Mouse (Mus musculus) MEL (cell line): Measurements from ENCODE around the gene Olfr205. TPM values are rescaled to one million over a fixed set of nuclear protein-coding genes. Genes with fewer than 3 reads are reported as not detected.

Experiments
- DNase-seq: peaks from one replicate; pipeline ENCODE4 v3.0.0; 2011; ENCODE audit warnings: low read depth, low spot score
- H3K27ac ChIP-seq: 2 replicates; pipeline ENCODE4 v1.5.1; 2012; ENCODE audit warnings: low read depth, mild to moderate bottlenecking, control low read depth, low read length, moderate library complexity; ENCODE audit not compliant: control insufficient read depth
- H3K27me3 ChIP-seq, 2 experiments: fragments of 150-350 bp in 1 of 2; sonication (generic) in 1 of 2; 2 replicates each; pipeline ENCODE4 v1.6.1; 2012; ENCODE audit warnings: low read length in 2 of 2, mild to moderate bottlenecking in 2 of 2, improper control_type of control experiment in 1 of 2, moderate library complexity in 1 of 2; ENCODE audit not compliant: insufficient read depth in 2 of 2, control insufficient read depth in 1 of 2
- H3K36me3 ChIP-seq, 2 experiments: 2 replicates each; pipeline ENCODE4 v1.6.1; 2012 to 2014; ENCODE audit warnings: low read length in 2 of 2, improper control_type of control experiment in 1 of 2, inconsistent platforms in 1 of 2, mild to moderate bottlenecking in 1 of 2; ENCODE audit not compliant: insufficient read depth in 2 of 2, control insufficient read depth in 1 of 2
- H3K4me1 ChIP-seq, 2 experiments: fragments of 150-350 bp in 1 of 2; sonication (generic) in 1 of 2; 2 replicates each; pipeline ENCODE4 v1.6.1; 2012; ENCODE audit warnings: low read length in 2 of 2, improper control_type of control experiment in 1 of 2, mild to moderate bottlenecking in 1 of 2; ENCODE audit not compliant: insufficient read depth in 2 of 2, control insufficient read depth in 1 of 2
- H3K4me3 ChIP-seq, 2 experiments: fragments of 150-350 bp in 1 of 2; sonication (generic) in 1 of 2; 2 replicates each; pipeline ENCODE4 v1.5.1; 2012; ENCODE audit warnings: low read depth in 2 of 2, low read length in 2 of 2, mild to moderate bottlenecking in 2 of 2, moderate library complexity in 2 of 2, control low read depth in 1 of 2, improper control_type of control experiment in 1 of 2; ENCODE audit not compliant: control insufficient read depth in 1 of 2, insufficient read depth in 1 of 2
- H3K79me2 ChIP-seq: 2 replicates; pipeline ENCODE4 v1.6.1; 2012; ENCODE audit warnings: mild to moderate bottlenecking, low read length, moderate library complexity; ENCODE audit not compliant: control insufficient read depth, poor library complexity, insufficient read depth
- H3K9ac ChIP-seq: 2 replicates; pipeline ENCODE4 v1.6.1; 2012; ENCODE audit warnings: low read depth, mild to moderate bottlenecking, control low read depth, low read length, moderate library complexity; ENCODE audit not compliant: control insufficient read depth, poor library complexity, severe bottlenecking
- H3K9me3 ChIP-seq: fragments of 150-350 bp; sonication (generic); replicated peaks from 2 replicates; pipeline ENCODE4 v1.6.1; 2012; ENCODE audit warnings: mild to moderate bottlenecking, low read length, improper control_type of control experiment, moderate library complexity; ENCODE audit not compliant: insufficient read depth
- CHD1 ChIP-seq: IDR thresholded peaks from 2 replicates; pipeline ENCODE4 v1.6.1; 2012; ENCODE audit warnings: low read depth, mild to moderate bottlenecking, inconsistent platforms, low read length, improper control_type of control experiment
- CTCF ChIP-seq, 3 experiments: IDR thresholded peaks in 2 of 3; conservative IDR thresholded peaks in 1 of 3; 2 replicates each; pipeline ENCODE4 v1.5.1; 2011 to 2012; ENCODE audit warnings: low read length in 3 of 3, low read depth in 2 of 3, mild to moderate bottlenecking in 2 of 3, improper control_type of control experiment in 1 of 3, inconsistent platforms in 1 of 3, mixed read lengths in 1 of 3, moderate library complexity in 1 of 3; ENCODE audit not compliant: control insufficient read depth in 1 of 3, insufficient read depth in 1 of 3, poor library complexity in 1 of 3, severe bottlenecking in 1 of 3
- ELF1 ChIP-seq: IDR thresholded peaks from 2 replicates; pipeline ENCODE4 v1.6.1; 2014; ENCODE audit warnings: low read depth, mild to moderate bottlenecking, inconsistent platforms, low read length, improper control_type of control experiment, moderate library complexity
- EP300 ChIP-seq, 2 experiments: IDR thresholded peaks; 2 replicates each; pipeline ENCODE4 v1.6.1; 2011; ENCODE audit warnings: improper control_type of control experiment in 2 of 2, low read length in 2 of 2, low read depth in 1 of 2, mild to moderate bottlenecking in 1 of 2
- ETS1 ChIP-seq: IDR thresholded peaks from 2 replicates; pipeline ENCODE4 v1.6.1; 2012; ENCODE audit warnings: low read depth, mild to moderate bottlenecking, inconsistent platforms, low read length, improper control_type of control experiment, moderate library complexity
- GATA1 ChIP-seq: IDR thresholded peaks from 2 replicates; pipeline ENCODE4 v1.6.1; 2011; ENCODE audit warnings: low read depth, low read length, improper control_type of control experiment
- HCFC1 ChIP-seq: IDR thresholded peaks from 2 replicates; pipeline ENCODE4 v1.6.1; 2012; ENCODE audit warnings: low read depth, mild to moderate bottlenecking, inconsistent platforms, low read length, improper control_type of control experiment, moderate library complexity
- JUND ChIP-seq: IDR thresholded peaks from 2 replicates; pipeline ENCODE4 v1.6.1; 2011; ENCODE audit warnings: low read depth, mild to moderate bottlenecking, improper control_type of control experiment, low read length
- MAFK ChIP-seq: IDR thresholded peaks from 2 replicates; pipeline ENCODE4 v1.6.1; 2011; ENCODE audit warnings: low read depth, mild to moderate bottlenecking, low read length, improper control_type of control experiment, borderline replicate concordance
- MAX ChIP-seq: IDR thresholded peaks from 2 replicates; pipeline ENCODE4 v1.6.1; 2011; ENCODE audit warnings: low read length, improper control_type of control experiment
- MAZ ChIP-seq: IDR thresholded peaks from 2 replicates; pipeline ENCODE4 v1.6.1; 2012; ENCODE audit warnings: low read depth, mild to moderate bottlenecking, inconsistent platforms, low read length, improper control_type of control experiment
- MEF2A ChIP-seq: IDR thresholded peaks from 2 replicates; pipeline ENCODE4 v1.6.1; 2014; ENCODE audit warnings: low read depth, mild to moderate bottlenecking, inconsistent platforms, low read length, improper control_type of control experiment; ENCODE audit not compliant: poor library complexity, insufficient replicate concordance, severe bottlenecking; ENCODE audit errors: extremely low read depth
- MXI1 ChIP-seq: IDR thresholded peaks from 2 replicates; pipeline ENCODE4 v1.6.1; 2011; ENCODE audit warnings: mild to moderate bottlenecking, low read depth, low read length, improper control_type of control experiment
- MYB ChIP-seq: IDR thresholded peaks from 2 replicates; pipeline ENCODE4 v1.6.1; 2011; ENCODE audit warnings: mild to moderate bottlenecking, low read depth, low read length, improper control_type of control experiment
- MYC ChIP-seq: IDR thresholded peaks from 2 replicates; pipeline ENCODE4 v1.6.1; 2011; ENCODE audit warnings: low read depth, mild to moderate bottlenecking, low read length, improper control_type of control experiment, moderate library complexity
- NELFE ChIP-seq: IDR thresholded peaks from 2 replicates; pipeline ENCODE4 v1.6.1; 2011; ENCODE audit warnings: low read depth, low read length, improper control_type of control experiment
- NRF1 ChIP-seq: IDR thresholded peaks from 2 replicates; pipeline ENCODE4 v1.6.1; 2014; ENCODE audit warnings: low read depth, mild to moderate bottlenecking, inconsistent platforms, low read length, improper control_type of control experiment, moderate library complexity; ENCODE audit not compliant: poor library complexity, insufficient read depth, severe bottlenecking
- POLR2A ChIP-seq, 2 experiments: IDR thresholded peaks; 2 replicates each; pipeline ENCODE4 v1.6.1; 2011 to 2012; ENCODE audit warnings: low read length in 2 of 2, mild to moderate bottlenecking in 2 of 2, control low read depth in 1 of 2, improper control_type of control experiment in 1 of 2, low read depth in 1 of 2, moderate library complexity in 1 of 2; ENCODE audit not compliant: control insufficient read depth in 1 of 2, insufficient read depth in 1 of 2, poor library complexity in 1 of 2
- RAD21 ChIP-seq: IDR thresholded peaks from 2 replicates; pipeline ENCODE4 v1.6.1; 2011; ENCODE audit warnings: mild to moderate bottlenecking, low read depth, low read length, improper control_type of control experiment
- RCOR1 ChIP-seq: IDR thresholded peaks from 2 replicates; pipeline ENCODE4 v1.6.1; 2012; ENCODE audit warnings: low read depth, mild to moderate bottlenecking, inconsistent platforms, low read length, improper control_type of control experiment
- SIN3A ChIP-seq: IDR thresholded peaks from 2 replicates; pipeline ENCODE4 v1.6.1; 2012; ENCODE audit warnings: low read length, improper control_type of control experiment, inconsistent platforms
- SMC3 ChIP-seq: IDR thresholded peaks from 2 replicates; pipeline ENCODE4 v1.6.1; 2011; ENCODE audit warnings: low read depth, low read length, improper control_type of control experiment
- TAL1 ChIP-seq: IDR thresholded peaks from 2 replicates; pipeline ENCODE4 v1.6.1; 2012; ENCODE audit warnings: mild to moderate bottlenecking, inconsistent platforms, low read length, moderate library complexity, mixed read lengths
- TBP ChIP-seq: IDR thresholded peaks from 2 replicates; pipeline ENCODE4 v1.8.0; 2011; ENCODE audit warnings: low read depth, low read length, improper control_type of control experiment
- TCF12 ChIP-seq: IDR thresholded peaks from 2 replicates; pipeline ENCODE4 v1.6.1; 2014; ENCODE audit warnings: low read depth, mild to moderate bottlenecking, inconsistent platforms, low read length, improper control_type of control experiment, moderate library complexity
- UBTF ChIP-seq: IDR thresholded peaks from 2 replicates; pipeline ENCODE4 v1.6.1; 2012; ENCODE audit warnings: low read depth, mild to moderate bottlenecking, inconsistent platforms, low read length, improper control_type of control experiment, moderate library complexity, borderline replicate concordance; ENCODE audit not compliant: insufficient read depth
- USF1 ChIP-seq: IDR thresholded peaks from 2 replicates; pipeline ENCODE4 v1.6.1; 2014; ENCODE audit warnings: low read depth, mild to moderate bottlenecking, inconsistent platforms, low read length, improper control_type of control experiment, moderate library complexity
- USF2 ChIP-seq, 2 experiments: IDR thresholded peaks; 2 replicates each; pipeline ENCODE4 v1.6.1; 2011 to 2012; ENCODE audit warnings: improper control_type of control experiment in 2 of 2, low read length in 2 of 2, borderline replicate concordance in 1 of 2, inconsistent platforms in 1 of 2, low read depth in 1 of 2, mild to moderate bottlenecking in 1 of 2; ENCODE audit not compliant: insufficient read depth in 1 of 2
- polyA plus RNA-seq, 2 experiments: library from polyadenylated mRNA; stranded (reverse) in 1 of 2; unstranded in 1 of 2; fragments of >175 nt in 1 of 2; fragments of >200 nt in 1 of 2; gene quantifications; 2 replicates each; pipeline versions ENCODE4 v1.2.1 to v1.2.4; 2012; ENCODE audit warnings: low replicate concordance in 2 of 2, low read depth in 1 of 2; ENCODE audit not compliant: insufficient read length in 2 of 2, insufficient read depth in 1 of 2, missing spikeins in 1 of 2
- total RNA-seq: library from RNA; depleted of rRNA; stranded (reverse); fragments of 300-350 nt; gene quantifications from 2 replicates; pipeline ENCODE4 v1.2.3, GENCODE M21; 2012

Olfr205 gene
- total and polyA plus RNA-seq, 3 experiments = not detected

- H3K36me3 ChIP-seq = peaks cover 0 to 29% of the 10 kb centered on the region in 2 experiments; a peak in 2 of 4 replicates
- no peaks in the 10 kb centered on the region for H3K27me3 ChIP-seq
- no peak overlapping the region for H3K4me3 ChIP-seq
- H3K4me1 ChIP-seq = peaks cover 21 to 23% of the 10 kb centered on the region in 2 experiments
- no peak overlapping the region for H3K9ac ChIP-seq
- DNase-seq = peak; percentile 52
- peak; percentile 82 for TF ChIP-seq ETS1
- TF ChIP-seq GATA1 = peak; percentile 86
- TF ChIP-seq MYC = 0 out of 2 replicates have a peak, but pooled peaks have one; percentile 6
- no peak for TF ChIP-seq MAX
- TF ChIP-seq TAL1 = no peak
- TF ChIP-seq TCF12 = peak; percentile 73
- TF ChIP-seq NRF1 = no peak
- no peak for TF ChIP-seq POLR2A (IDR thresholded peaks at IDR 0.05; ENCODE audit: control insufficient read depth in 1 of 2, insufficient read depth in 1 of 2, low read depth in 1 of 2, low read length in 2 of 2, poor library complexity in 1 of 2)
- TF ChIP-seq EP300 (IDR thresholded peaks at IDR 0.05; ENCODE audit: low read depth in 1 of 2, low read length in 2 of 2) = peak; percentile 80
- TF ChIP-seq RAD21 = no peak
- 0 out of 2 replicates have a peak, but pooled peaks have one; percentile 68 for TF ChIP-seq MEF2A
- no peaks in the 10 kb centered on the region for H3K9me3 ChIP-seq
- H3K27ac ChIP-seq = peak overlapping the region; percentile 37
- H3K79me2 ChIP-seq = no peaks in the 10 kb centered on the region
Observed at GRCm38 (mm10) chr16:59283476-59283875, 47.5 kb downstream of the Olfr205 start.

GRCm38 (mm10) chr16:59280542-59280941 lies 50.4 kb downstream of the Olfr205 start:
- Histone ChIP-seq H3K4me1 (peaks cover 15 to 19% of the 10 kb centered on the region in 2 experiments), H3K9ac (no peak overlapping the region), H3K79me2 (no peaks in the 10 kb centered on the region), H3K27me3 (no peaks in the 10 kb centered on the region), H3K9me3 (no peaks in the 10 kb centered on the region), H3K4me3 (no peak overlapping the region), H3K27ac (peak overlapping the region; percentile 49), H3K36me3 (peaks cover 0 to 22% of the 10 kb centered on the region in 2 experiments; a peak in 2 of 4 replicates)
- DNase-seq = peak; percentile 87
- TF ChIP-seq SMC3 (no peak), TCF12 (peak; percentile 95), USF1 (0 out of 2 replicates have a peak, but pooled peaks have one; percentile 15), EP300 (IDR thresholded peaks at IDR 0.05; ENCODE audit: low read depth in 1 of 2, low read length in 2 of 2) (peak; percentile 89 to 92), ETS1 (peak; percentile 82), MYC (no peak), MXI1 (no peak), CHD1 (no peak), NRF1 (no peak), RCOR1 (0 out of 2 replicates have a peak, but pooled peaks have one; percentile 18), MAX (no peak), UBTF (no peak), GATA1 (peak; percentile 88), HCFC1 (no peak), NELFE (no peak), USF2 (IDR thresholded peaks at IDR 0.05; ENCODE audit: borderline replicate concordance in 1 of 2, insufficient read depth in 1 of 2, low read depth in 1 of 2, low read length in 2 of 2) (no peak), RAD21 (no peak), MAFK (no peak), MEF2A (no peak), TAL1 (peak; percentile 89), SIN3A (0 out of 2 replicates have a peak, but pooled peaks have one; percentile 24), JUND (no peak), TBP (0 out of 2 replicates have a peak, but pooled peaks have one; percentile 31), MAZ (no peak; the same call in 1 of the 2 replicates), MYB (no peak), ELF1 (no peak), CTCF (IDR thresholded peaks at IDR 0.05 in 2 of 3, conservative IDR thresholded peaks at IDR 0.05 in 1 of 3; ENCODE audit: control insufficient read depth in 1 of 3, insufficient read depth in 1 of 3, low read depth in 2 of 3, low read length in 3 of 3, poor library complexity in 1 of 3, severe bottlenecking in 1 of 3) (no peak)
